Mouse (Mus musculus): ENCODE data around the gene Mrpl48.
A peak's percentile ranks its signal among the peaks of the same experiment; 100 is the strongest.
"Not testable (repeated sequence)": the region's sequence is repeated elsewhere in the genome, so short reads cannot be mapped to it uniquely, and the experiment has no call there.

The Mrpl48 gene

GRCm38 (mm10) chr7:100582727-100583236, 25.3 kb downstream of the Mrpl48 start:
- DNase-seq, result peak; percentile 83 to 85

DNA sequence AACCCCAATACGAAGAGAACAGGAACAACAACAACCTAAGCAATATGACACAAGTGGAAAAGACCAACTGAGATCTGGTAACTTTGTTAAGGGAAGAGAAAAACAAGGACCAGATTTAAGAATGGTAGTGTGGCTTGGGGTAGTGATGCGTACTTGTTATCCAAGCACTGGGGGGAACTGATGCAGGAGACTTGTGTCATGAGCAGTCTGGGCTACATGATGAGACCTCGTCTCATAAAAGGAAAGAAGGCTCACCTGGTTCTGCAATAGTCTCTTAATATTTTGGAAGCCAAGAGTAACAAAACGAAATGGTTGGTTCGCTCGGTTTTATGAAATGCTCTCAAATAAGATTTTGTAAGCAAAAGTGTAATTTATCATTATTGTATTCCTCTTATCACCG, 25.9 kb downstream of the Mrpl48 start:
- DNase-seq, result no peak

GRCm38 (mm10) chr7:100578794-100579193, 29.3 kb downstream of the Mrpl48 start:
- DNase-seq, result no peak

DNA sequence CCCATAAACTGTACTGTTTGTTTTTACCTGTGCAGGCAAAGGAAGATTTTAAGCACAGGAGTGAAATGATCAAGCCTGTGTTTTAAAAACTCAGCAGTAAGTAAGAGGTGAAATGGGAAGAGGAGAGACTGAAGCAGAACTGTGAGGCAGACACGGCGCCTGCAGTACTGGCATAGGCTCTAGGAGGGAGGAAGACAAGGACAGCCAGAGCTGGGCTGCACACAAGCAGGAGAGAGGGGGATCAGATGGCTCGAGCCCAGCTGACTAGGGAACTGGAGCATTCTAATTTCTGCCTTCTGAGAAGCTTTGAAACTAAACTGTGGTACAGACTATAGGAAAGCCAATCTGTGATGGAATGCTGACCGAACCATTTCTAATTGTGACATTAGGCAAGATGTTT, 35.4 kb downstream of the Mrpl48 start:
- no peak for DNase-seq

- DNase-seq, result no peak
These were observed 36.0 kb downstream of the Mrpl48 start for GRCm38 (mm10) chr7:100572061-100572460.

DNA sequence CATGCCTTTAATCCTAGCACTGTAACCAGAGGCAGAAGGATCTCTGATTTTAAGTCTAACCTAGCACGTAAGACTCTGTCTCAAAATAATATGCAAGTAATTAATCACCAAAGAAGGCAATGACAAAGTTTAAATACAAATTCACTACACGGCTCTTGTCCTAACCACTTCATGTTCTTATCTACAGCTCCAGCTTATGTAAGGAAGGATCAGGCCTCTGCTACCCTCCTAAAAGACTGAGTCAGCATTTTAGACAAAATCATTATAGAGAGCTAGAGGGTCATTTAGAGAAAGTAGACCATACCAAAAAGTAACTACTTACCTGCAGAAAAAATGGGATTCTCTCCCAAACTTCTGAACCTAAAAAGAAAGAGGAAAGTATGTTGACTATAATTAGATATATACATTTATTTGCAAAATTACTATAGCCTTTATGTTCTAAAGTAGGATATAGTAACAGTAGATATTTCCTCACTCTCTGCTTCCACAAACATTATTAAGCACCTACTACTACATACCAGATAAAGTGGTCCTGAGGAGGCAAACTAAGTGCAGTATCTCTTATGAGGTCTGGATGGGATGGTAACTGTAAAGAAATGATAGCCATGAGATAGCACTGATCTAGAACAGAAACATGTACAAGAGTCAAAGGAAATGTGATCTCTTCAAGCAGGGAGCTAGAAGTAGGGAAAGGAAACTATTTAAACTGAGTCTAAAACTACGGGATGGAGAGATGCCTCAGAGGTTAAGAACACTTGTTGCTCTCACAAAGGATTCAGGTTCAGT, 37.0 kb downstream of the Mrpl48 start:
- no peak for DNase-seq

DNA sequence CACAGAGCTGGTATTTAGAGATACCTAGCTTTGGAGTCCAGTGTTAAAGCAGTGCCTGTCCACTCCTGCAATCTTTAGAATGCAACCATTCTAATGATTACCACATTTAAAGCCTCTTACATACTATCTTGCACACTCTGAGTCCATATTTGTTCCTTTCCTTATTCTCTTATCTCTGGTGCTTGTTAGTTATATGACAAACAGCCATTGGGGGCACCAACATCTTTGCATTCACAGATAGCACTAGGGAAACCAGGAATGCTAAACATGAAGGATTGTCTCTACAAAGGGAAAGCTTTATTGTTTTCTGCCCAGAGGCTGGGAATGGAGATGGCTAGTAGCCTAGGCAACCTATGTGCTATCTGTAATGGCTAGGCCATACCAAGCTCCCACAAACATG, 38.2 kb downstream of the Mrpl48 start:
- no peak for DNase-seq

DNA sequence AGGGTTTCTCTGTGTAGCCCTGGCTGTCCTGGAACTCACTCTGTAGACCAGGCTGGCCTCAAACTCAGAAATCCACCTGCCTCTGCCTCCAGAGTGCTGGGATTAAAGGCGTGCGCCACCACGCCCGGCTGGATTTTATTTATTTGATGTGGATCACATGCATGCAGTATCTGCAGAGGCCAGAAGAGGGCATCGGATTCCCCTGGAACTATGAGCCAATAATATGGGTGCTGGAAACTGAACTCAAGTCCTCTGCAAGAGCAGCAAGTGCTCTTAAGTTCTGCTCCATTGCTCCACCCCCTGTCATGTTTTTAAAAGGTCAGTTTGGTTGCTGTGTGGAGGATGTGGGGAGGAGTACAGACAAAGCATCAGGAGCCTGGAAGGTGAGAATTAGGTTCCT, 40.9 kb downstream of the Mrpl48 start:
- DNase-seq, result not testable (repeated sequence)

GRCm38 (mm10) chr7:100561861-100562587, 46.1 kb downstream of the Mrpl48 start:
- no peak for DNase-seq

GRCm38 (mm10) chr7:100559331-100559730, 48.8 kb downstream of the Mrpl48 start:
- DNase-seq, result no peak

DNA sequence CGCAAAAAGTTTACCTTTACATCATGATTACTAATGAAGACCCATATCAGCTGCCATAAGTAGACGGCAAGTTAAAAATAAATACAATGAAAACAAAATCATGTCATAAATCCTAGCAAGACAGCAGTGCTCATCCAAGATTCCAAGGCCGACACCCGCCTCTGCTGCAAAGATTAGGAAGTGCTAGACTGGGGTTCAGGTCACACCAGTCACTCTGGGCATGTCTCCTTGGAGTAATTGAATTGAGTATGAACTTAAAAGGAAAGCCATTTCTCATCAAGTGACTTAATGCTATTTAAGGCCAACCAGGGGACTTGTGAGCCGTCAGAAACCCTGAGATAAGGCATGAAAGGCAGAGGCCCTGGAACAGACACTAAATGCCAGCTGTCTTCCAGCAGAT, 50.9 kb downstream of the Mrpl48 start:
- DNase-seq, result no peak

DNA sequence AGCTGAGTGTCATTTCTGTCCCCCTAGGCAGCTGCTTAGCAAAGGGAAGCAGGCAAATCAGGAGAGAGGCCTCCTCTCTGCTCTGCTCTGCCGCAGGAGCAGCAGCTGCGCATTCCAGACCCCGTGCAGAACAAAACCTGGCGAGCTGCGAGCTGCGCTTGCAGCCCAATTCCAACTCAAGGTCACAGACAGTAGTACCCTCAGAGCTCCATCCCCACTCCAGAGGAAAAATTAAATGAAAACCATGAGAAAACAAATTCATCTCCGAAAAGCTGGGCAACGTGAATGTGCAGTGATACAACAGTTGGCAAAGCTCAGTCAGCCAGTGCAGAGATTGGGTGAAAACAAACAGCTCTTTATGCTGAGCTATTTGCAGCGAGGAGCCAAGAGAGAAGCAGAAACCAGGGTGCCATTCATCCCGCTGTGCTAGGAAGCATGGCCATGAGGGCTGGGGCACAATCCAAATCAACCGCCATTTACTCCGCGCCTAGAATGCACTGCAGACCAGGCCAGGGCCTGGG, 52.6 kb downstream of the Mrpl48 start:
- no peak for DNase-seq

GRCm38 (mm10) chr7:100554939-100555338, 53.2 kb downstream of the Mrpl48 start:
- DNase-seq, result no peak

DNA sequence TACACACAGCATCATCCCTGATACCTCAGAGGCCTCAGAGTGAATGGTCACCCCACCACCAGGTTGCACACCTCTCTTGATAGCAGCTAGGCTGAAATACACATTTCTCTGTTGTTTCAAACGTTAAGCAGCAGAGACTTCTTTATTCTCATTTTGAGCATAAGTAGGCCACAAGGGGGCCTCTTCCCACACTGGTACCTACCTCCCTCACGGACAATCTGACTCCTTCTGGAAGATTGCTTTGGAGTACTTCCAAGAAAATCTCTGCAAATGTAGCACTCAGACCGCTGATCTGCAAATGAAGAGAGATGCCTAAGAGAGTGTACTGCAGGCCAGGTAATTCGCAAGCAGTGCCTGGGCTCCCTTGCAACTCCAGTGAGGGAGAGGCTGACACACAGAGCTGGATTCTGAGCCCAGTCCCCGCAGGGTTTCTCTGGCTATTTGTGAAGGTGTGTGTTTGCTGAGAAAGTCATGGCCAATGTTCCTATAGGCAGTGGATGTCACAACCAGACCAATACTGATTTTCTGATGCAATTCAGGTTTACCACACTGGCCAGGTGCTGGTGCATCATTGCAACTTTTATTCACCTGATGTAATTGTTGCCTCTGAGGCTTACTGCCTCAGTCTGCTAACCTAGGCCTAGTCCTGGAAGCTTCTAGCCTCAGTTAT, 57.6 kb downstream of the Mrpl48 start:
- no peak for DNase-seq

DNA sequence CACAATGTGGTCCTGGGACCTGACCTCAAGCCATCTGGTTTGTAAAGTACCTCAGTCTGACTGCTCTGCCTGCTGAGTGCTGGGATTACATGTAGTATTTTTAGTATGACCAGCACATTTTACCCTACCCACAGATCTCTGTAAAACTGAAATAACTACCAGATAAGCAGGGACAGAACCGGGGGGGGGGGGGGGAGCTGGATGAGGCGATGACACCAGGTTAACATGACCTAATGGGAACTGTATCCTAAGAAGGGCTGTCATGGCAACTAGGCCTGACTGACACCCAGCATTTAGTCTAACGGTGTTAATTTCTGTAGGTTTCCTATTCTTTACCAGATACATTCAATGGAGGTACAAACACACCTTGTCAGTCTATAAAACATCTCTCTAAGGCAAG, 58.3 kb downstream of the Mrpl48 start:
- DNase-seq, result no peak

DNA sequence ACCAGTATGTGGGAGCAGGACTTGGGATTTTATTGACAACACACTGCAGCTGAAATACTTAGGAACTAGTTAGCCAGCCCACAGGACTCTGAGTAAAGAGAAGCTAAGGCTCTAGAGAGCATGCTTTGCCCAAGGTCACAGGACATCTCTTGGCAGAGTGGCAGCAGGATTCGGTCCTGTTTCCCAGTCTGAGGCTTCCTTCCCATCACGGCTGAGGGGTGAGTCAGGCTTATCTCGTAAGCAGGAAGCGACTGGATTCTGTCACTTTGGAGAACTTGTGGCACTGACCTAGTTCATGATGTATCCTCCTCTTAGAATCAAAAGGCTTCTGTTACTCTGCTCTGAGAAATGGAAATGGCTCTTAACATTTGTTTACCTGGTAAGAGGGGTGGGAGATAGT, 60.5 kb downstream of the Mrpl48 start:
- no peak for DNase-seq

DNA sequence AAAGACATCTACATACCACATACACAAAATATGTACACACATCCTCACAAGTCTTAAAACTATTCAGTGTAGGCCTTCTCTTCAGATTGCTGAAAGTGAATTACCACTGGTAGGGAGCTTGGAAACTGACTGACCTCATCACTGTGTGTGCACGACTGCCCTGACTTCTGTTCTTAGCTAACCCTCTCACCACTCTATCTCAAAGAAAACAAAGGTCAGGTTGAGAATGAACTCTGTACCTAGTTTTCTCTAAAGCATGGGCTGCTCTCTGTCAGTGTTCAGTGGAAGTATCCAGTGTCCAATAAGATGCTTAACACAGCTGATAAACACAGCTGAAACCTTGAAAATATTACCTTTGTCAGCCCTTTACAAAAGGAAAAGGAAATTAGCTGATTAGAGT, 63.7 kb downstream of the Mrpl48 start:
- no peak for DNase-seq

DNA sequence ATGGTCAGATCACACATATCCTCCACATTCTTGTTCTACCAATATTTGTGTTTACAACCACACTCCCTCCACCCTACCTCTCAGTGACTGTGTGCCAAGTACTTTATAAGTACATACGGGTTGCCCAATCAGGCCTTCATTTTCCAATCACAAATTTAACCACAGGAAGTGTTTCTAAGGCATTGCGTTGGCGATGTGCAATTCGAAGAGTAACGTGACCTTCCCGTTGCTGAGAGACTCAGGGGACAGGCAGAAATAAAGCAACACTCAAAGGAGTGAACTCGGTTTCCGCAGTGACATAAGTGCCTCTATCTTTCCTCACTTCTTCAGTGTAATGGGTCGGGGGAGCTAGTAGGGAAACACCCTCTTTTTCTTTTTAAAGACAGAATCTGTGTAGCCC, 68.6 kb downstream of the Mrpl48 start:
- no peak for DNase-seq

- DNase-seq, result no peak
These were observed 70.6 kb downstream of the Mrpl48 start for GRCm38 (mm10) chr7:100537519-100537902.

DNA sequence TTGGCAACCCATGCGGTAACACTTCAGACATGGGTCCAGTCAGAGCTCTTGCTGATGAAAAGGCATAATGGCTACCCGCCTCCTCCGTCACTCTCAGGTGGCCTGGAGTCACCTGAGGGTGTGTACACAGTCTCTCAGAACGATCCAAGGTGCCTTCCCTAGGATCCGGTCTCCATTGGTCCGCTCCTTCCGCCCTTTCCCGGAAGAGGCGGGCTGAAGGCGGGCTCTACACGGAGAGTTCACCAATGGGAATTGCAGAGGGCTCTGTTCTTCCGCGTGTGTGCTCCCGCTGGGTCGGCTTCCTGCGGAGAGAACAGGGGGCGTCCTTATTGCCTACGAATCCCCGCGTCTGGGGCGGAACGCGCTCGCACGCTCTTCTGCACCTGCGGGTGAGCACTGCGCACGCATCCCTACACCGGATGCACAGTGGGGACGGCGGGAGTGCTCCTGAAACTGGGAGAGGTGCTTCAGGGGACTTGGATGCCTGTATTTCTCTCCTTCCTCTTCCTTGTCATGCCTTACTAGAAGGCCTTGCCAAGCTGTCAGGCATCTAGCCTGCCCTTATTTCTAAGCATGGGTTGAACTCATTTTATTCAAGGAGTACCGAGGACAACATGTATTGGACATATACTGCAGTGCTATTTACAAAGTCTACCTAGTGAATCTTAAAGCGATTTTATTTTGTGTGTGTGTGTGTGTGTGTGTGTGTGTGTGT, 71.1 kb downstream of the Mrpl48 start, which contains the start of gene Coa4:
TSS of gene Coa4 (plus strand) at position 268 of the 715 bp plus-strand sequence.
- peak; percentile 82 to 91 for DNase-seq

- DNase-seq, result no peak
These were observed 72.3 kb downstream of the Mrpl48 start for GRCm38 (mm10) chr7:100535831-100536230.

DNA sequence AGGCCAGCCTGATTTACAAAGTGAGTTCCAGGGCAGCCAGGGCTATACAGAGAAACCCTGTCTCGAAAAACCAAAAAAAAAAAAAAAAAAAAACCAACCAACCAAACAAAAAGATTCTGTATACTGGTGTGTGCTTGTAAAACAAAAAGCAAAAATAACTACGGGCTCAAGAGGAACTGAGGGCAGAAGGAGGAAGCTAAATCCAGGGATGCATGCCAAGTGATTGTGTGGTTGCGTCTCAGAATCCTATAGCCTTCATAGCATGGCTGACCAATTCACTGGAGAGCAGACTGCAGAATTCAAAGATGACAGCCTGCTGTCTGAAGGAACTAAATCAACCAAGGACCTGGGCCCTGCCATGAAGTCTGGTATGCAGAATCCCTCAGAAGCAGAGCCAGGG, 73.9 kb downstream of the Mrpl48 start:
- DNase-seq, result no peak

GRCm38 (mm10) chr7:100533503-100533902, 74.6 kb downstream of the Mrpl48 start:
- DNase-seq, result no peak
